Mouse (Mus musculus): ENCODE results near the gene Ypel5.

DNA sequence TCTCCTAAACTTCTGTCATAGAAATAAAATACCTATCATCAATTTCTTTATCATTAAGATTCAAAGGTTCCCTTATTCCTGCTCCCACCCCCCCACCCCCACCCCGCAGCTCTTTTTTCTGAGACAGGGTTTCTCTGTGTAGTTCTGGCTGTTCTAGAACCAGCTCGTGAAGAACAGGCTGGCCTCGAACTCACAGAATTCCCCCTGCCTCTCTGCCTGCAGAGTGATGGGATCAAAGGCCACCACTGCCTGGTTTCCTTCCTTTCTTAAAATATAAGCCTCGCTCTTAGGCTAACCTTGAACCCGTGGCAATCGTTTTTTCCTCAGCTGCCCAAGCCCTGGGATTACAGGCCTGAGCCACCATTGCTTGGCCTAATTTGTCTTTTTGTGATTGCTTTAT lies 55.3 kb downstream of the Ypel5 start:
- TF ChIP-seq POLR2A (IDR thresholded peaks at IDR 0.05; ENCODE audit: borderline replicate concordance, extremely low read depth, low read depth, low read length), result no peak
- no peak for TF ChIP-seq CTCF (IDR thresholded peaks at IDR 0.05; ENCODE audit: insufficient read depth, low read length)
